Comparison of ENCODE assay signal across 21 mouse cellular contexts in the genomic region with DNA sequence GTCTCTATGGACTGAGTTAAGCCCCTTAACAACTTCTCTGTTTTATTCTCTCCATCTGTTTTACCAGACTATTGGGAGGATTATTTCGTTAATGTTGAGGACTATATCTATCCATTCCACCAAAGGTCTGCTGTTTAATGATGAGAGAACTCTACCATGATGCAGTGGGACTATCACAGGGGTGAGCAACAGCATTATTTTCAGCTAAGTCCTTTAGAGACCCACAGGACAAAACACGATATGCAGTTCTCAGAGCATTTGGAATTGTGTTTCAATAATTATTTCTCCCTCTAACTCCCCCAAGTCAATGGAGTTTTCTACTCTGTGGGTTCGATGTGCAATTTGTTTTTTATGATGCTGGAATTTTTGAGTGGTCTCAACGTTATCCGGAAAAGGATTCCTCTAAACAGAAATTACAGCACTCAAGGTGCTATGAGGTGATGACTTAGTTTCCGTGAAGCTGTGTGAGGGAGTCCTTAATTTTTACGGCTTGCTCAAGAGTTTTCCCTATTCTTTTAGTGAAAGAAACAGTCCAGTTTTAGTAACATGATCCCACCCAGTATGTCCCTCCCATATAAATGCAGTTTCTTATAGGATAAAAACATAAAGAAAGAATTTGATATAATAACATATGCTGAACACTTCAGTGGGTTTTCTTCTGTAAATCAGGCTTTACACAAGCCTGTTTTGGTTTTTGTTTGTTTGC.
DNase-seq lines count a peak whose midpoint lies in the region; ATAC-seq and TF ChIP-seq lines count a peak whose summit lies in the region.
"Had no signal": no experiment of that assay in that cellular context is flagged by ENCODE, and none has a peak within 500 bp of the region (broad histone marks: within the 10 kb centered on the region; RNA-seq: fewer than 3 reads in every experiment).

No protein-coding gene starts in this region.

- no peaks in the 10 kb centered on the region for H3K27me3 ChIP-seq in limb, embryonic 12.5 days
- H3K27me3 ChIP-seq in limb, embryonic 10.5 days (ENCODE audit: low read depth, poor library complexity, severe bottlenecking), result no peaks in the 10 kb centered on the region
- H3K27me3 ChIP-seq in limb, embryonic 13.5 days, result no peaks in the 10 kb centered on the region
- H3K27me3 ChIP-seq in limb, embryonic 14.5 days (ENCODE audit: control insufficient read depth, insufficient read depth, low read length), result no peaks in the 10 kb centered on the region
- H3K27me3 ChIP-seq: CH12.LX, Patski had no signal

- H3K36me3 ChIP-seq in limb, embryonic 12.5 days, result no peaks in the 10 kb centered on the region
- no peaks in the 10 kb centered on the region for H3K36me3 ChIP-seq in limb, embryonic 10.5 days
- no peaks in the 10 kb centered on the region for H3K36me3 ChIP-seq in limb, embryonic 13.5 days
- H3K36me3 ChIP-seq in limb, embryonic 14.5 days (ENCODE audit: control insufficient read depth, insufficient read depth, low read length), result no peaks in the 10 kb centered on the region
- H3K36me3 ChIP-seq: G1E had no signal

- no peak overlapping the region for H3K27ac ChIP-seq in limb, embryonic 12.5 days
- H3K27ac ChIP-seq in limb, embryonic 10.5 days, result no peak overlapping the region
- H3K27ac ChIP-seq in limb, embryonic 13.5 days, result 0 out of 2 replicates have a peak overlapping the region, but pooled peaks have one; percentile 15
- H3K27ac ChIP-seq in limb, embryonic 14.5 days (replicated peaks; ENCODE audit: low read depth, low read length), result no peak overlapping the region

- no peak overlapping the region for H3K4me2 ChIP-seq in limb, embryonic 12.5 days
- 0 out of 2 replicates have a peak overlapping the region, but pooled peaks have one; percentile 1 for H3K4me2 ChIP-seq in limb, embryonic 13.5 days (replicated peaks)
- no peak overlapping the region for H3K4me2 ChIP-seq in limb, embryonic 14.5 days (replicated peaks; ENCODE audit: low read depth, low read length, severe bottlenecking)

- no peak for DNase-seq in limb, embryonic 10.5 days (ENCODE audit: low spot score)
- peak; percentile 28 for DNase-seq in limb, embryonic 14.5 days (ENCODE audit: low spot score)
- DNase-seq in neural tube, embryonic 10.5 days (ENCODE audit: extremely low spot score, low spot score), result no peak
- no peak for DNase-seq in urinary bladder, postnatal 36 days (ENCODE audit: low spot score in 2 of 2)
- DNase-seq: adrenal gland, adult 2 months; adrenal gland, adult 8-10 months; adrenal gland, postnatal 10 days; adrenal gland, postnatal 14 days; adrenal gland, postnatal 25 days; adrenal gland, postnatal 36 days; B cell, adult 2 months; cerebellum, adult 11 months; cerebellum, adult 11-12 months; cerebellum, adult 18-20 months had no signal

- ATAC-seq in limb, embryonic 12.5 days (ENCODE audit: insufficient number of reproducible peaks, insufficient read depth, low FRiP score, low TSS enrichment, low read depth), result peak; percentile 68; the same call in 1 of the 2 replicates
- peak; percentile 89 for ATAC-seq in limb, embryonic 13.5 days (ENCODE audit: low FRiP score, low read depth)
- peak; percentile 84 for ATAC-seq in limb, embryonic 14.5 days (ENCODE audit: low FRiP score, low read depth)
- ATAC-seq: activated CD4-positive, CD25-positive, alpha-beta regulatory T cell, adult 4 months; CD4-positive, CD25-positive, alpha-beta regulatory T cell, adult 4 months had no signal

- no peak overlapping the region for H3K4me3 ChIP-seq in limb, embryonic 12.5 days (replicated peaks)
- H3K4me3 ChIP-seq in limb, embryonic 10.5 days, result no peak overlapping the region
- no peak overlapping the region for H3K4me3 ChIP-seq in limb, embryonic 13.5 days
- no peak overlapping the region for H3K4me3 ChIP-seq in limb, embryonic 14.5 days (replicated peaks; ENCODE audit: low read length)

- H3K9ac ChIP-seq in limb, embryonic 12.5 days (replicated peaks), result no peak overlapping the region
- no peak overlapping the region for H3K9ac ChIP-seq in limb, embryonic 13.5 days
- no peak overlapping the region for H3K9ac ChIP-seq in limb, embryonic 14.5 days (ENCODE audit: low read depth, low read length, severe bottlenecking)

- TF ChIP-seq POLR2A in limb, embryonic 14.5 days (IDR thresholded peaks at IDR 0.05; ENCODE audit: borderline replicate concordance, extremely low read depth, insufficient read depth, insufficient read length), result no peak

- no peaks in the 10 kb centered on the region for H3K9me3 ChIP-seq in limb, embryonic 12.5 days
- H3K9me3 ChIP-seq in limb, embryonic 10.5 days (replicated peaks), result no peaks in the 10 kb centered on the region
- no peaks in the 10 kb centered on the region for H3K9me3 ChIP-seq in limb, embryonic 13.5 days
- H3K9me3 ChIP-seq in limb, embryonic 14.5 days (ENCODE audit: control insufficient read depth, low read length), result no peaks in the 10 kb centered on the region
- H3K9me3 ChIP-seq: G1E had no signal

- peaks cover 16% of the 10 kb centered on the region for H3K4me1 ChIP-seq in limb, embryonic 12.5 days (replicated peaks)
- peaks cover 21% of the 10 kb centered on the region for H3K4me1 ChIP-seq in limb, embryonic 10.5 days
- peaks cover 23% of the 10 kb centered on the region for H3K4me1 ChIP-seq in limb, embryonic 13.5 days
- H3K4me1 ChIP-seq in limb, embryonic 14.5 days (ENCODE audit: control insufficient read depth, insufficient read depth, low read length), result peaks cover 11% of the 10 kb centered on the region; the same call in 1 of the 2 replicates

- WGBS in limb, embryonic 12.5 days, result 39% methylated on average over 7 of the region's 7 CpGs
- WGBS in limb, embryonic 10.5 days, result 80% methylated on average over 7 of the region's 7 CpGs
- 29% methylated on average over 7 of the region's 7 CpGs for WGBS in limb, embryonic 13.5 days
- 35% methylated on average over 7 of the region's 7 CpGs for WGBS in limb, embryonic 14.5 days
